Mouse (Mus musculus) lung, postnatal 0 days (tissue): ENCODE measurements around the gene Hsp90ab1.

Experiments
- CTCF ChIP-seq: IDR thresholded peaks from 2 replicates; pipeline ENCODE4 v1.5.1; 2016; ENCODE audit warnings: antibody characterized with exemption, mild to moderate bottlenecking
- EP300 ChIP-seq: IDR thresholded peaks from 2 replicates; pipeline ENCODE4 v1.6.1; 2016; ENCODE audit warnings: antibody characterized with exemption, mild to moderate bottlenecking, control low read depth

DNA sequence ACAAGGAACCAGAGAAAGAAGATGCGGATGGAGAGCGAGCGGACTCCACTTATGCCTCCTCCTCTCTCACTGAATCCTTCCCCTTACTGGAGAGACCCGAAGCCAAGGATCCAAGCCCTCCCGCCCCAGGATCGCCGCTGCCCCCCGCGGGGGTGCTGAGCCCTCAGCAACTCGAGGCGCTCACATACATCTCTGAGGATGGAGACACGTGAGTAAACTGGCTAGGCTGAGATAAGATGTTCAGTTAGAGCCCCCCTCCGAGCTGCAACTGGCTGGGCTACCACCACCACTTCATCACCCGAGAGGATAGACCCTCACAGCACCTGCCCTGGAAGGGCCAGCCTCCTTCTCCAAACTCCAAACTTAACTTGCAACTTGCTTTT, 17.0 kb downstream of the Hsp90ab1 start:
- TF ChIP-seq CTCF (no peak), EP300 (no peak)
